Mouse (Mus musculus): ENCODE measurements around the gene Adgrl4. TPM values are rescaled to one million over a fixed set of nuclear protein-coding genes. Genes with fewer than 3 reads are reported as not detected.
A peak's percentile ranks its signal among the peaks of the same experiment; 100 is the strongest.

Adgrl4 gene
- polyA plus RNA-seq (2015; fragmentation: Nextera tagmentation; extraction: Ambion mirVana) = 7.5 and 11.2 TPM in 2 replicates

GRCm38 (mm10) chr3:151437693-151438092, at the start of gene Adgrl4:
Adgrl4 (plus strand) TSS chr3:151437887.
- Histone ChIP-seq H3K27me3 (no peaks in the 10 kb centered on the region), H3K4me3 (peak within 1 kb of the TSS; percentile 27), H3K9ac (0 out of 2 replicates have a peak within 1 kb of the TSS, but pooled peaks have one; percentile 7), H3K4me2 (peak within 1 kb of the TSS; percentile 44), H3K27ac (peak within 1 kb of the TSS; percentile 7; the same call in 1 of the 2 replicates), H3K36me3 (no peaks in the 10 kb centered on the region), H3K4me1 (peaks cover 5% of the 10 kb centered on the region; the same call in 1 of the 2 replicates), H3K9me3 (no peaks in the 10 kb centered on the region)
- ATAC-seq (ENCODE audit: insufficient number of reproducible peaks, low FRiP score, low TSS enrichment, low read depth) = no peak
- 9% methylated on average over 17 of the region's 17 CpGs for WGBS

GRCm38 (mm10) chr3:151390912-151391311, 46.8 kb upstream of the Adgrl4 start:
- Histone ChIP-seq H3K9ac (no peak overlapping the region), H3K9me3 (no peaks in the 10 kb centered on the region), H3K27me3 (no peaks in the 10 kb centered on the region), H3K4me2 (no peak overlapping the region), H3K4me3 (no peak overlapping the region), H3K27ac (no peak overlapping the region), H3K4me1 (no peaks in the 10 kb centered on the region), H3K36me3 (no peaks in the 10 kb centered on the region)
- ATAC-seq (ENCODE audit: insufficient number of reproducible peaks, low FRiP score, low TSS enrichment, low read depth) = no peak

- Histone ChIP-seq H3K36me3 (no peaks in the 10 kb centered on the region), H3K4me2 (no peak overlapping the region), H3K9ac (no peak overlapping the region), H3K27ac (no peak overlapping the region), H3K4me1 (no peaks in the 10 kb centered on the region), H3K27me3 (no peaks in the 10 kb centered on the region), H3K9me3 (no peaks in the 10 kb centered on the region), H3K4me3 (no peak overlapping the region)
- 85% methylated on average over 4 of the region's 4 CpGs for WGBS
- ATAC-seq (ENCODE audit: insufficient number of reproducible peaks, low FRiP score, low TSS enrichment, low read depth) = no peak
Observed at GRCm38 (mm10) chr3:151392891-151393290, 44.8 kb upstream of the Adgrl4 start.

GRCm38 (mm10) chr3:151393330-151393729, 44.4 kb upstream of the Adgrl4 start:
- Histone ChIP-seq H3K4me1 (no peaks in the 10 kb centered on the region), H3K4me3 (no peak overlapping the region), H3K9ac (no peak overlapping the region), H3K27me3 (no peaks in the 10 kb centered on the region), H3K27ac (no peak overlapping the region), H3K4me2 (no peak overlapping the region), H3K36me3 (no peaks in the 10 kb centered on the region), H3K9me3 (no peaks in the 10 kb centered on the region)
- no peak for ATAC-seq (ENCODE audit: insufficient number of reproducible peaks, low FRiP score, low TSS enrichment, low read depth)
- WGBS = 93% methylated on average over 1 of the region's 1 CpGs

GRCm38 (mm10) chr3:151399270-151399669, 38.4 kb upstream of the Adgrl4 start:
- H3K9me3 ChIP-seq = no peaks in the 10 kb centered on the region
- 70% methylated on average over 1 of the region's 1 CpGs for WGBS
- 0 out of 2 replicates have a peak, but pooled peaks have one; percentile 24 for ATAC-seq (ENCODE audit: insufficient number of reproducible peaks, low FRiP score, low TSS enrichment, low read depth)
- H3K4me3 ChIP-seq = no peak overlapping the region
- H3K27me3 ChIP-seq = no peaks in the 10 kb centered on the region
- no peaks in the 10 kb centered on the region for H3K36me3 ChIP-seq
- no peak overlapping the region for H3K9ac ChIP-seq
- H3K4me1 ChIP-seq = no peaks in the 10 kb centered on the region
- H3K27ac ChIP-seq = no peak overlapping the region
- H3K4me2 ChIP-seq = no peak overlapping the region

GRCm38 (mm10) chr3:151411031-151411430, 26.7 kb upstream of the Adgrl4 start:
- 69% methylated on average over 2 of the region's 2 CpGs for WGBS
- ATAC-seq (ENCODE audit: insufficient number of reproducible peaks, low FRiP score, low TSS enrichment, low read depth) = no peak

GRCm38 (mm10) chr3:151411488-151411887, 26.2 kb upstream of the Adgrl4 start:
- no peak overlapping the region for H3K9ac ChIP-seq
- H3K4me1 ChIP-seq = no peaks in the 10 kb centered on the region
- no peak overlapping the region for H3K4me3 ChIP-seq
- no peaks in the 10 kb centered on the region for H3K9me3 ChIP-seq
- WGBS = 93% methylated on average over 4 of the region's 4 CpGs
- H3K4me2 ChIP-seq = no peak overlapping the region
- ATAC-seq (ENCODE audit: insufficient number of reproducible peaks, low FRiP score, low TSS enrichment, low read depth) = no peak
- H3K36me3 ChIP-seq = no peaks in the 10 kb centered on the region
- no peaks in the 10 kb centered on the region for H3K27me3 ChIP-seq
- H3K27ac ChIP-seq = no peak overlapping the region

More at GRCm38 (mm10) chr3:151411031-151411430, 26.7 kb upstream of the Adgrl4 start:
- Histone ChIP-seq H3K36me3 (no peaks in the 10 kb centered on the region), H3K4me1 (no peaks in the 10 kb centered on the region), H3K9me3 (no peaks in the 10 kb centered on the region), H3K4me2 (no peak overlapping the region), H3K27ac (no peak overlapping the region), H3K9ac (no peak overlapping the region), H3K4me3 (no peak overlapping the region), H3K27me3 (no peaks in the 10 kb centered on the region)

GRCm38 (mm10) chr3:151416931-151417330, 20.8 kb upstream of the Adgrl4 start:
- ATAC-seq (ENCODE audit: insufficient number of reproducible peaks, low FRiP score, low TSS enrichment, low read depth) = no peak
- Histone ChIP-seq H3K4me1 (no peaks in the 10 kb centered on the region), H3K27ac (no peak overlapping the region), H3K27me3 (no peaks in the 10 kb centered on the region), H3K4me2 (no peak overlapping the region), H3K36me3 (no peaks in the 10 kb centered on the region), H3K9ac (no peak overlapping the region), H3K4me3 (no peak overlapping the region), H3K9me3 (no peaks in the 10 kb centered on the region)

- Histone ChIP-seq H3K4me1 (no peaks in the 10 kb centered on the region), H3K4me2 (no peak overlapping the region), H3K9me3 (no peaks in the 10 kb centered on the region), H3K27me3 (no peaks in the 10 kb centered on the region), H3K36me3 (no peaks in the 10 kb centered on the region), H3K9ac (no peak overlapping the region), H3K27ac (no peak overlapping the region), H3K4me3 (no peak overlapping the region)
- WGBS = 72% methylated on average over 12 of the region's 12 CpGs
- no peak for ATAC-seq (ENCODE audit: insufficient number of reproducible peaks, low FRiP score, low TSS enrichment, low read depth)
Observed at GRCm38 (mm10) chr3:151417688-151418572, 19.8 kb upstream of the Adgrl4 start.

- H3K36me3 ChIP-seq = no peaks in the 10 kb centered on the region
- H3K27ac ChIP-seq = no peak overlapping the region
- H3K9ac ChIP-seq = no peak overlapping the region
- no peak overlapping the region for H3K4me2 ChIP-seq
- no peak for ATAC-seq (ENCODE audit: insufficient number of reproducible peaks, low FRiP score, low TSS enrichment, low read depth)
- no peaks in the 10 kb centered on the region for H3K9me3 ChIP-seq
- H3K4me1 ChIP-seq = no peaks in the 10 kb centered on the region
- H3K27me3 ChIP-seq = no peaks in the 10 kb centered on the region
- H3K4me3 ChIP-seq = no peak overlapping the region
- WGBS = 78% methylated on average over 9 of the region's 9 CpGs
Observed at GRCm38 (mm10) chr3:151424326-151425207, 13.1 kb upstream of the Adgrl4 start.

GRCm38 (mm10) chr3:151430106-151430505, 7.6 kb upstream of the Adgrl4 start:
- no peak overlapping the region for H3K4me3 ChIP-seq
- no peaks in the 10 kb centered on the region for H3K27me3 ChIP-seq
- H3K27ac ChIP-seq = no peak overlapping the region
- 82% methylated on average over 3 of the region's 3 CpGs for WGBS
- no peak overlapping the region for H3K9ac ChIP-seq
- ATAC-seq (ENCODE audit: insufficient number of reproducible peaks, low FRiP score, low TSS enrichment, low read depth) = no peak
- H3K36me3 ChIP-seq = no peaks in the 10 kb centered on the region
- H3K4me2 ChIP-seq = no peak overlapping the region
- no peaks in the 10 kb centered on the region for H3K4me1 ChIP-seq
- no peaks in the 10 kb centered on the region for H3K9me3 ChIP-seq

- no peak overlapping the region for H3K27ac ChIP-seq
- ATAC-seq (ENCODE audit: insufficient number of reproducible peaks, low FRiP score, low TSS enrichment, low read depth) = no peak
Observed at GRCm38 (mm10) chr3:151431507-151431906, 6.2 kb upstream of the Adgrl4 start.

More at GRCm38 (mm10) chr3:151431507-151431906, 6.2 kb upstream of the Adgrl4 start:
- H3K4me1 ChIP-seq = no peaks in the 10 kb centered on the region
- H3K9me3 ChIP-seq = no peaks in the 10 kb centered on the region
- H3K9ac ChIP-seq = no peak overlapping the region
- WGBS = 64% methylated on average over 2 of the region's 2 CpGs
- H3K27me3 ChIP-seq = no peaks in the 10 kb centered on the region
- H3K4me2 ChIP-seq = no peak overlapping the region
- no peak overlapping the region for H3K4me3 ChIP-seq
- H3K36me3 ChIP-seq = no peaks in the 10 kb centered on the region
